Mouse (Mus musculus) embryonic facial prominence, embryonic 14.5 days (tissue): ENCODE measurements around the gene Cyp1a1. TPM values are rescaled to one million over a fixed set of nuclear protein-coding genes. Genes with fewer than 3 reads are reported as not detected.
A peak's percentile ranks its signal among the peaks of the same experiment; 100 is the strongest.

Experiments
- ATAC-seq: fragments of 200-750 bp; cut with Nextera tagmentation; 2 replicates; pipeline ENCODE4 v1.8.0; 2017; ENCODE audit warnings: low read depth, moderate number of reproducible peaks, moderate TSS enrichment
- DNase-seq: peaks from one replicate; pipeline ENCODE4 v3.0.0-alpha.2; 2015; ENCODE audit warnings: low spot score
- H3K27ac ChIP-seq: fragments of 300-500 bp; sonication (generic); replicated peaks from 2 replicates; pipeline ENCODE4 v1.5.1; 2014; ENCODE audit warnings: low read depth, mild to moderate bottlenecking, low read length, moderate library complexity
- H3K27me3 ChIP-seq: fragments of 300-500 bp; sonication (generic); replicated peaks from 2 replicates; pipeline ENCODE4 v1.6.1; 2014; ENCODE audit warnings: low read length; ENCODE audit not compliant: control insufficient read depth, insufficient read depth
- H3K36me3 ChIP-seq: fragments of 300-500 bp; sonication (generic); 2 replicates; pipeline ENCODE4 v1.6.1; 2014; ENCODE audit warnings: low read length, mixed read lengths; ENCODE audit not compliant: control insufficient read depth, insufficient read depth
- H3K4me1 ChIP-seq: fragments of 300-500 bp; sonication (generic); 2 replicates; pipeline ENCODE4 v1.6.1; 2014; ENCODE audit warnings: antibody characterized with exemption, low read length; ENCODE audit not compliant: control insufficient read depth, insufficient read depth
- H3K4me2 ChIP-seq: fragments of 300-500 bp; sonication (generic); 2 replicates; pipeline ENCODE4 v1.6.1; 2014; ENCODE audit warnings: low read depth, mild to moderate bottlenecking, low read length, moderate library complexity, mixed read lengths
- H3K4me3 ChIP-seq: fragments of 300-500 bp; sonication (generic); 2 replicates; pipeline ENCODE4 v1.5.1; 2014; ENCODE audit warnings: low read depth, mild to moderate bottlenecking, low read length
- H3K9ac ChIP-seq: fragments of 300-500 bp; sonication (generic); 2 replicates; pipeline ENCODE4 v1.6.1; 2014; ENCODE audit warnings: low read depth, mild to moderate bottlenecking, low read length, moderate library complexity, mixed read lengths
- H3K9me3 ChIP-seq: fragments of 300-500 bp; sonication (generic); 2 replicates; pipeline ENCODE4 v1.6.1; 2016; ENCODE audit warnings: low read length; ENCODE audit not compliant: control insufficient read depth
- WGBS: fragments of 180-500 bp; shearing (Covaris S2); extraction: QIAGEN DNeasy Blood & Tissue Kit; methylation state at CpG from one replicate; pipeline ENCODE4 v1.1.7; 2014; 5-methylcytosine and 5-hydroxymethylcytosine counted together
- polyA plus RNA-seq: library from polyadenylated mRNA; unstranded; fragments of >200 nt; fragmentation: Nextera tagmentation; extraction: Ambion mirVana; gene quantifications from 2 replicates; pipeline ENCODE4 v1.2.1, GENCODE M21; 2014

Gene Cyp1a1
- polyA plus RNA-seq, 1 experiment from 2014 or later = 0.08 TPM

DNA sequence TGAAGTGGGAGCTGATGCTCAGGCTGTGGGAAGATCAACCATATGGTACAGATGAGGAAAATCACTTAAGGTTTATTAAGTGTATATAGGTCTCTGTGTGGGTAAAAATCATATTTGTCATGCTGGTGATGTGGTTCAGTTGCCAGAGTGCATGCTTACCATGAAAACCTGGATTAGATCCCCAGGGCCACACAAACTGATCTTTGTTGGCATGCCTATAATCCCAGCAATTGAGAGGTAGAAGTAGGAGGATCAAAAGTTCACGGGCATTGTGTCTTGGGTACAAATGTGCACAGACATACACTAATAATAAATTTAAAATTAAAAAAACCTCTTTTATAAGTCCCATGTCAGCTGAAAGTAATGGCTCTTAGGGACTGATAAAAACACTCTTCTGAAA lies 34.6 kb downstream of the Cyp1a1 start:
- no peaks in the 10 kb centered on the region for H3K9me3 ChIP-seq
- ATAC-seq (no peak), DNase-seq (no peak)
- no peak overlapping the region for H3K27ac ChIP-seq
- no peak overlapping the region for H3K9ac ChIP-seq
- 95% methylated on average over 1 of the region's 1 CpGs for WGBS
- H3K36me3 ChIP-seq = peaks cover 60% of the 10 kb centered on the region
- H3K4me3 ChIP-seq = no peak overlapping the region
- H3K4me1 ChIP-seq = no peaks in the 10 kb centered on the region
- H3K27me3 ChIP-seq = no peaks in the 10 kb centered on the region
- H3K4me2 ChIP-seq = no peak overlapping the region

DNA sequence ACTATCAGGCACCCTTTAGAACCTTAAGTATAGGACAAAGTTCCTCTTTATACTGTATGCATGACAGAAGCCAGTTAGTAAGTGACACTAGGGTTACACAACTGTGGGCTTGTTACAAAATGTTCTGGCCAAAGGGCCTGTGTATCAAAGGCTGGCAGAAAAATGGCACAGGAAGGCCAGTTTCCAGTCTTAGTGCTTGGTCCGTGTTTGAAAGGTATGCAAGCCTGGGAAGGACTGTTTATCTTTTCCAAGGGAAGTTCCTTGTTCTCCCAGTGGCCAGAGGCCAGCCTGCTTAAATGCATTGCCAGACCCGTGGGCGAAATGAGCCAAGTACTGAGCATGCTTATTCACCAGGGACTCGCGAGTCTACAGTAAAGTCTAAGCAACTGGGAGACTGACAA lies 35.6 kb downstream of the Cyp1a1 start:
- no peak overlapping the region for H3K4me2 ChIP-seq
- H3K27me3 ChIP-seq = no peaks in the 10 kb centered on the region
- no peak overlapping the region for H3K9ac ChIP-seq
- H3K4me1 ChIP-seq = no peaks in the 10 kb centered on the region
- 75% methylated on average over 5 of the region's 5 CpGs for WGBS
- DNase-seq = peak; percentile 24
- H3K27ac ChIP-seq = no peak overlapping the region
- ATAC-seq = no peak
- peaks cover 61% of the 10 kb centered on the region for H3K36me3 ChIP-seq
- H3K9me3 ChIP-seq = no peaks in the 10 kb centered on the region
- no peak overlapping the region for H3K4me3 ChIP-seq

DNA sequence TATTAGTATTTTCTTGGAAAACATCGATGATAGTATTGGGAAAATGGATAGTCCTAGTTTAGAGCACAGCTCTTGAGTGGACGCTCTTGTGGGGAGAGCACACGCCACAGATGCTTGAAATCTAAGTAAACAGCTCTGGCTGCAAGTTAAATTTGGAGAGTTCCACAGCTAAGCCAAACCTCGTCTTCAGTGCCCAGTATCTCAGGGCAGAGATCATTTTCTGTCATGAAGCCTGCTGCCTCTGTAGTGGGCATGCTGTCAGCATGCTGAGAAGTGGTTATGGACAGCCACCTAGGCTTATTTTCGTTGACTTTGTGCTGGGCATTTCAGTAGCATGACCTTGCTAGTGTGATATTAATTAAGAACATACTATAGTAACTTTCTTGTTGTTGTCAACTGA lies 36.1 kb downstream of the Cyp1a1 start:
- Histone ChIP-seq H3K27ac (no peak overlapping the region), H3K4me2 (no peak overlapping the region), H3K27me3 (no peaks in the 10 kb centered on the region), H3K9ac (no peak overlapping the region), H3K9me3 (no peaks in the 10 kb centered on the region), H3K36me3 (peaks cover 58% of the 10 kb centered on the region), H3K4me3 (no peak overlapping the region), H3K4me1 (no peaks in the 10 kb centered on the region)
- ATAC-seq (no peak), DNase-seq (no peak)
- 78% methylated on average over 5 of the region's 5 CpGs for WGBS

GRCm38 (mm10) chr9:57724701-57725100 lies 37.0 kb downstream of the Cyp1a1 start:
- no peak overlapping the region for H3K27ac ChIP-seq
- no peaks in the 10 kb centered on the region for H3K4me1 ChIP-seq
- peaks cover 57% of the 10 kb centered on the region for H3K36me3 ChIP-seq
- H3K27me3 ChIP-seq = no peaks in the 10 kb centered on the region
- DNase-seq (no peak), ATAC-seq (no peak)
- no peak overlapping the region for H3K4me2 ChIP-seq
- 93% methylated on average over 3 of the region's 3 CpGs for WGBS
- H3K9me3 ChIP-seq = no peaks in the 10 kb centered on the region
- no peak overlapping the region for H3K4me3 ChIP-seq
- H3K9ac ChIP-seq = no peak overlapping the region

DNA sequence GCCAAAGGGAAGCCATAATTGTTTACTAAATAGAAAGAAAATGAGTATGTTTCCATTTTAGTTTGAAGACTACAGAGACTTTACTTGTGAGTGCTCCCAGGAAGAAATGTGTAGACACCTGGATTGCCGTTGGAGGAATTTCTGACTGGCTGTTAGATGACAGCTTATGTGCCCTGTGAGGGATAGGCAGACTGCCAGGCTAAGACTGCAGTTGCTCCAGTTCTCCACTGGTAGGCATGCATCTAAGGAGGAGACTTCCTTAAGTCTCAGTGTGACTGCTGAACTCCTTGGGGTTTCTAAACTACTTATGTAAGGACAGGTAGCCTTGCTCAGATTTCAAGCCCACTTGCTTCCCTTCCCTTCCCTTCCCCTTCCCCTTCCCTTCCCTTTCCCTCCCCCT lies 40.6 kb downstream of the Cyp1a1 start:
- peaks cover 46% of the 10 kb centered on the region for H3K36me3 ChIP-seq
- no peak overlapping the region for H3K9ac ChIP-seq
- no peak for ATAC-seq
- no peak overlapping the region for H3K4me2 ChIP-seq
- no peaks in the 10 kb centered on the region for H3K4me1 ChIP-seq
- WGBS = 94% methylated on average over 1 of the region's 1 CpGs
- H3K9me3 ChIP-seq = no peaks in the 10 kb centered on the region
- H3K27me3 ChIP-seq = no peaks in the 10 kb centered on the region
- no peak overlapping the region for H3K27ac ChIP-seq
- DNase-seq = no peak
- no peak overlapping the region for H3K4me3 ChIP-seq

GRCm38 (mm10) chr9:57733606-57734005 lies 45.9 kb downstream of the Cyp1a1 start:
- H3K4me1 ChIP-seq = no peaks in the 10 kb centered on the region
- H3K4me2 ChIP-seq = no peak overlapping the region
- H3K36me3 ChIP-seq = peaks cover 34% of the 10 kb centered on the region
- DNase-seq = no peak
- ATAC-seq = no peak
- H3K27ac ChIP-seq = no peak overlapping the region
- no peak overlapping the region for H3K4me3 ChIP-seq
- H3K27me3 ChIP-seq = no peaks in the 10 kb centered on the region
- no peak overlapping the region for H3K9ac ChIP-seq
- 95% methylated on average over 6 of the region's 6 CpGs for WGBS
- H3K9me3 ChIP-seq = no peaks in the 10 kb centered on the region

- ATAC-seq (no peak), DNase-seq (no peak)
- no peak overlapping the region for H3K4me3 ChIP-seq
- H3K4me2 ChIP-seq = no peak overlapping the region
- H3K36me3 ChIP-seq = peaks cover 43% of the 10 kb centered on the region
- WGBS = 89% methylated on average over 5 of the region's 5 CpGs
- H3K9ac ChIP-seq = no peak overlapping the region
- no peaks in the 10 kb centered on the region for H3K9me3 ChIP-seq
- no peaks in the 10 kb centered on the region for H3K4me1 ChIP-seq
- no peak overlapping the region for H3K27ac ChIP-seq
- no peaks in the 10 kb centered on the region for H3K27me3 ChIP-seq
Measured at GRCm38 (mm10) chr9:57739863-57740262, 52.1 kb downstream of the Cyp1a1 start.

- Histone ChIP-seq H3K4me3 (no peak overlapping the region), H3K4me1 (no peaks in the 10 kb centered on the region), H3K36me3 (peaks cover 82% of the 10 kb centered on the region), H3K27me3 (no peaks in the 10 kb centered on the region), H3K4me2 (no peak overlapping the region), H3K9ac (no peak overlapping the region), H3K27ac (no peak overlapping the region), H3K9me3 (no peaks in the 10 kb centered on the region)
- 0 out of 2 replicates have a peak, but pooled peaks have one; percentile 33 for ATAC-seq
- WGBS = 64% methylated on average over 3 of the region's 3 CpGs
- peak; percentile 69 for DNase-seq
Measured at GRCm38 (mm10) chr9:57744462-57745091, 56.8 kb downstream of the Cyp1a1 start.

DNA sequence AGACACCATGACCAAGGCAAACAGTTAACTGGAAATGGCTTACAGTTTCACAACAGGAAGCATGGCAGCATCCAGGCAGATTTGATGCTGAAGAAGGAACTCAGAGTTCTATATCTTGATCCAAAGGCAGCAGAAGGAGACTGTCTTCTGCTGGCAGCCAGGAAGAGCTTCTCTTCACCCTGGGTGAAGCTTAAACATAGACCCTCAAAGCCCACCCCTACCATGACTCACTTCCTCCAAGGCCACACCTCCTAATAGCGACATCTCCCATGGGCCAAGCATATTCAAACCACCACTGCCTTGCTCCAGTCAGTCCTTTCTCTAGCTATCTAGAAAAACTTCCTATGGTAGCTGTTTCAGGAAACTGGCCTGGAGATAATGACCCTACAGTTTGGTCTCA lies 59.3 kb downstream of the Cyp1a1 start:
- ATAC-seq (no peak), DNase-seq (no peak)
- Histone ChIP-seq H3K36me3 (peaks cover 87% of the 10 kb centered on the region), H3K9me3 (no peaks in the 10 kb centered on the region), H3K4me1 (no peaks in the 10 kb centered on the region), H3K9ac (no peak overlapping the region), H3K4me2 (no peak overlapping the region), H3K27ac (no peak overlapping the region), H3K27me3 (no peaks in the 10 kb centered on the region), H3K4me3 (no peak overlapping the region)
- 73% methylated on average over 1 of the region's 1 CpGs for WGBS
